Mouse (Mus musculus): ENCODE measurements around the gene Slc16a3.

Slc16a3 gene

DNA sequence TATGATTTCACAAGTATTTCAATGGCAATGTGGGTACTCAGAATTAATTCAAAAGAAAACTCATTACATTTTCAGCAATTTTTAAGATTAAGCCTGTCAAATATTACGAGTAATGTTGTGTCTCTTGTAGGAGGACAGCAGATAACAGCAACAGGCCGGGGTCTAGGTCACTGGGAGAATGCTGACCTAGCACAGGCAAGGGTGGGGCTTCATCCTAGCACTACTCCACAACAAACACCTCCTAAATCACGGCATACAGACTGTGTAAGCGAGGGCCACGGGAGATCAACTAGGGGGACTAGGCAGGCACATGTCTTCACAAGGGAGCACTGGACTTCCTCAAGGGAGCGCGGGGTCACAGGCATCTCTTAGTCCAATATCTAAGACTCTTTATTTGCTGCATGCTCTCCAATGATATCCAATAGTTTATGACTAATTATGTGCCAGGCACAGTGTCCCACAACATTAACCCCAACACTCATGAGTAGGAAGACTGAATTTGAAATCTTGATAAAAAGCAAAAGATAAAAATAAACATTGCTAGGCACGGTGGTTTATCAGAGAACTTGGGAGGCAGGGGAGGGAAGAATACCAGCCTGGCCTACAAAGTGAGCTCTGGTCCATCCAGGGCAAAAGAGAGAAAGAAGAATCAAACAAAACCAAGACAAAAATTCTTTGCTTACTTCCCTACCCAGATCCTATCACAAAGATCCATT lies 31.6 kb downstream of the Slc16a3 start:
- no peak for DNase-seq

DNA sequence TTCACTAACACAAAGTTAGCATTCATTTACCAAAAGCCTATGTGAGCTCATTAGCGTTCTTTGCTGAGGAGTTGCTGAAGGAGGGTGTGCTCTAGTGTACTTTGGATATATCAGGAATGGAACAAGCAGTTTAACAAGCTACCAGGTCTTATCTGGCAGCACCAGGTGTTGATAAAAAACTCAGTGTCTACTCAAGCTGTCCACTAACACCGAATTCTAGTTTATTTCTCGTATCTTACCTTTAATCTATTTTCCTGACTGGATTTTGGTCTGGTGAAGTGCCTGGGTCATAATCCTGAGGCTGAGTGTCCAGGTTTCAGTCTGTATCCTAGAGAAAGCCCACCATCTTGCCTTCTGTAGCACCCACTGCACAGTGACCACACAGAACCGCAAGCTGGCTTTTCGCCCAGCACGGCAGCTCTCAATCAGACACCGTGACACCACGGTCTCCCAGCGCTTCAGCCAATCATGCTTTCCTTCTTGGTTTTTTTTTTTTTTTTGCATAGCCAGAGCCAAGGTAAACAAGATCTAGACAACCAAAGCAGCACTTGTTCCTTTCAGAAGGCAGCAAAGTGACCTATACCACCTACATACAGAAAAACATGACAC lies 32.3 kb downstream of the Slc16a3 start:
- no peak for DNase-seq

DNA sequence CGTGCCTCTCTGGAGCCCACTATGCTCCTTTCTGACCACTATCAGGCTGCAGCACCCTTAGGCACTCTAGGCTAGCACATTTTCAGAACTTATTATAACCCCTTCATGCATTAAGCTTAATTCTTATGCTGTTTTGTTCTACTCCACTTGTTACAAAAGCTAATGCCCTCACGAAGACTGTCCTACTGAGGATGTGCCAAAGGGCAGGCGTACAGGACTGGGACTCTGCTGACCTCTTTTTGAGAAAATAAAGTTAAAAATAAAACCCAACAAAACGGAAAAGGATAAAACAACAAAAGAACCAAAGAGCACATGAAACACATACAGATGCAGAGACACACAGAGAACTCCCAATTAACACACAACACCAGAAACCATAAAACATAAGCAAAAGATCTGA lies 33.4 kb downstream of the Slc16a3 start:
- no peak for DNase-seq

DNA sequence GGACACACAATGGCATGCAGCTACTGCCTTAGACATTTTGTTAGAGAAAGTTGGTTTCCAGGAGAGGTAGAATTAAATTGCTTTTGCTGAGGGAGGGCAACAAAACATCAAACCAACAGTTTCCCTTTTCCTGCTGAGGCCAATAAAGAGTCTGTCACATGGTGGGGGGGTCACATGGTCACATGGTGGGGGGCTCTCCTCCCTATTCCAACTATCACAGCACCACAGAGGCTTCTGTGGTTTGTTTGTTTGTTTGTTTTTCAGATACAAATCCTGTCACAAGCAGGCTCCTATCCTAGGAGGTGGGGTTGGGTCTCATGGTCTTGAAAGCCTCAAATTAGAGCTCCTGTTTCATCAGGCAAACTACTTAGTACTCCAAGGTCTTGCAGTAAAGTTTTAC lies 34.2 kb downstream of the Slc16a3 start:
- no peak for DNase-seq

DNA sequence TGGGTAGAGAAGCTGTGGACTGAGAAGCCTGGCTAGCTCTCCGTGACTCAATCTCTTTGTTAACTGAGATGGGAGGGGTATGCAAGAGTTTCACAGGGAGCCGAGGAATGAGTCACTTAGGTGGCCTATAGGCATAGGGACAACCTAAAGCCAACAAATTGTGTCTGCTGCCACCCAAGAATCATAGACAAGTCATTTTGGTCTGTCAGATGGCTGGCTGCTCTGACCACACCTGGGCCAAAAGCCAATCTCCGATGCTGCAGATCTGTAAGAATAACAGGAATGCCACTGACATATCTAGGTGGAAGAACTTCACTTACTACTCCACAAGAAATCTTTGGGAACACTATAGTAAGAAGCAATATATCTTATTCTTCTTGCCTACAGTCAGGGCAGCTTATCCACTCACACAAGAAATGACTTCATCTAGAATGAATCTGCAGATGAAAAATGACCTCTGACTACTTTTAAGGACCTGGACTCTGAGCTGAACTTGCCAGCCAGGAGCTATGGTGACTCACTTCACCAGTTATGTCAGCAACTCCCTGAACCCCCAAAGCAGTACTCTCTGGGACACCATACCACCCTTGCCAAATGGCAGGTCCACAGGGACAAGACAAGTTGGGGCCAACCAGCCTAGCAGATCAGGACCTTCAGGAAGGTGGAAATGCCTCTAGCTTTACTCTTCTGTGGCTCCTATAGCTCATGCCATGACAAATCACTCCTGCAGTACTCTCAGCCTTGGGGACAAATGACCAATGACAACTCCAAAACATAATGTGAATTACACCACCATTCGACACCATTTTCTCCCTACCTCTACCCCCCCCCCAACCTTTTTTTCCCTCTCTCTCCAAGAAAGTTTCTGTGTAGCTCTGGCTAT lies 36.4 kb downstream of the Slc16a3 start:
- DNase-seq = no peak

DNA sequence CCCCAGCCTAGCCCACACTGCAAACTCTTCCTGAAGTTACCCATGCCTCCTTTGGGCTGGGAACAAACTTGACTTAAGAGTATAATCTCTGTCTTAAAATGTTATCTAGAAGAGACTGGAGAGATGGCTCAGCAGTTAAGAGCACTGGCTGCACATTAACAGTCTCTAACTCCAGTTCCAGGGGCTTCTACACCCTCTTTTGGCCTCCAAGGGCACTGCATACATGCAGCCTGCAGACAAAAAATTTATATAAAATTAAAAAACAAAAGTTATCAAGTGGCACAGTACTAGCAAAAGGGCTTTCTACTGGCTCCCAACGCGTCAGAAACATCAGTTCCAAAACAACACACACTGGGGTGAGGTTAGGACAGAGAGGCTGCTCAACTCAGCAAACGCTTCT lies 39.3 kb downstream of the Slc16a3 start:
- DNase-seq = peak; percentile 50

DNA sequence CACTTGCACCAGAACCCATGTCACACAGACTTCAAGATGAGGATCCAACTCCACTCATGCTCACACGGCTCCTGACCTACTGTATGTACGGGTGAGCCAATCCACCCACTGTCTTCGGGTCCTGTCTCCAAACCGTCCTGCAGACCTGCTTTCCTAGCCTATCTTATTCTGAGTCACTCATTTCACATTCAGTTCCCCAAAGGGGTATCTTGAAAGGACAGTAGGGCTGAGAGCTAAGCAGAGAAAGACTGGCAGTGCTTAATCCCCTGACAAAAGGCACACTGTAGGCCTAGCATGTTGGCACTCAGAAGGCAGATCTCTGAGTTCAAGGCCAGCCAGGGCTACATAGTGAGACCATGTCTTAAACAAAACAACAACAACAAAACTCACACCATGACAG lies 40.1 kb downstream of the Slc16a3 start:
- no peak for DNase-seq

DNA sequence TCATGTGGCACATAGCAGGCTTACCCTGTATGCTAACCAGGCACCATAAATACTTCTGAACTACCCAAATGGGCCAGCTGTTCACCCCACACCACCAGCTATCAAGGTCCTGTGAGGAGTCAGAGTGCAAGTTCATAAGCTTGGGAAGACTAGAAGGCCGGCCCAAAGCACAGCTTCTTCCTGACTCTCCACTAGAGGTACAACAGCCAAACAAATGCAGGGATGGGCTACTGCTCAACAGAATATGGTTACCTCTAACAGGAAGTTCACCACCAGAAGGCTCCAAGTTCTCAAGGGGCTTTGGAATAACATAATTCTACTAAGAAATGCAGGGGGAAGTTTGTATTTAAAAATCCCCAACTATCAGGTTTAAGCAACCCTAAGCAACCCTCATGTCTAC lies 41.2 kb downstream of the Slc16a3 start:
- no peak for DNase-seq

DNA sequence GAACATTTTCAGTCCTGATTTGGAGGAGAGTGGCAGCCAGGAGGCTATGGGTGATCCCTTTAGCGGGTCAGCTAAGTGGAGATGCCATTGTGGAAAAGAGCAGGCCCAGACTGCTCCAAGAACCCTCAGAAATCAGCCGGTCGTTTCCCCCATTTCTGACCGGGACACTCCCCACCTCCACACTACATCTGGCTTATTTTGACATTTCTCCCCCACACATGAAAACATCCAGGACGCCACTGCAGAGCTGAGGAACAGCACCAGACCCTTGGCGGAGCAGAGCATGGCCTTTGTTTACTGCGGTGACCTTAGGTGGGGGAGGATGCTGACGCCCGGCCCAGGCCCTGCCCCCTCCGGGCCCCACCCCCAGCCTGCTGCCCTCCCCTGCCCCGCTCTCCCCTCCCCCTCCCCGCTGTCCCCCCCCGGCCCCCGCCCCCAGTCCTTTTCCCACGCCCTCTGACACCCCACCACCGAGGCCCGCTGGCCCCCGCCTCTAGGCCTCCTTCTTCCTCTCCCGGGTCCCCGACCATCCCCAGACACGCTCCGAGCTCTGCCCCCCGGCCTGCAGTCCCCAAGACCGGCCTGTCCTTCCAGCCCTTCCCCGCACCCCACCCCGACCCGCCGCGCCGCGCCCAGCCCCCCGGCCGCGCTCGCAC lies 42.0 kb downstream of the Slc16a3 start:
- DNase-seq = peak; percentile 64

DNA sequence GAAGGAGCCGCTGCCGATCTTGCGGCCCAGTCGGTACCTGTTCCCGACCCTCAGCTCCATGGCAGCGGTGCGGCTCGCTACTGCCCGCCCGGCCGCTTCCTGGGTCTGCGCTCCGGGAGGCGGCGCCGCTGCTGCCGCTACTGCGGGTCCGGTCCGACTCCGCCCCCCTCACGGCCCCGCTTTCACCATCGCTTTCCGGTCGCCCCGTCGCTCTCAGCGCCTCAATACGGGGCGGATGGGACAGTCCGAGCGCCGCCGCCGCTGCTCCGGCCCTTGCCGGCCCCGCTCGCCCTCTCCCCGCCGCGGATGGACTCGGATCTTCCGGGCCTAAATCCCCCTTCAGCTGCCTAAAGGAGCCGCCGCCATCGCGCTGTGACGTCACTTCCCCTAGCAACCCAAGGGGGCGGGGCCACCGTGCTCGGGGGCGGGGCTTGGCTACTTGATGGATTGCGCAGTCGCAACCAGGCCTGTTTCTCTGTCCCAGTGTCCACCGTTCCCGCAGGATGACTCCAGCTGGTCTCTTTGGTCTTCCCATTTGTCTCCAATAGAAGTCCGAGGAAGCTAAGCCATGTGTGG lies 42.8 kb downstream of the Slc16a3 start, which contains the start of gene Csnk1d:
Gene Csnk1d (minus strand): TSS at position 380 of the 576 bp plus-strand sequence.
- DNase-seq = peak; percentile 100

DNA sequence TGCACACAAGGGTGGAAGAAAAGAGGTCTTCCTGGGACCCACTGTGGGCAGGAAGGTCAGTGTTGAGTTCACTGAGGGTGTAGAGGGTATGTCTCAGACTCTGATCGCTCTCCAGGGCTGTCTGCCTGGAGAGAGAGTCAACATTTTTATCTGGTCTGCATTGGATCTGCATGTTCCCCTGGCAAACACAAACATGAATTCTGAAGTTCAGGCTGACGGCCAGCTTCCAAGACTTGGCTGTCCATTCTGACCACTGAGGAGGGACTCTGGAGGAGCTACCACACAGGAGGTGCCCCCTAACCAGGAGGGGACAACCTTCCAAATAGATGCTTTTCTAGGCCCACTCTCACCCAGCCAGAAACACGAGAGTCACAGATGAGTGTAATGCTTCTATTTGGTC lies 43.5 kb downstream of the Slc16a3 start:
- DNase-seq = no peak

DNA sequence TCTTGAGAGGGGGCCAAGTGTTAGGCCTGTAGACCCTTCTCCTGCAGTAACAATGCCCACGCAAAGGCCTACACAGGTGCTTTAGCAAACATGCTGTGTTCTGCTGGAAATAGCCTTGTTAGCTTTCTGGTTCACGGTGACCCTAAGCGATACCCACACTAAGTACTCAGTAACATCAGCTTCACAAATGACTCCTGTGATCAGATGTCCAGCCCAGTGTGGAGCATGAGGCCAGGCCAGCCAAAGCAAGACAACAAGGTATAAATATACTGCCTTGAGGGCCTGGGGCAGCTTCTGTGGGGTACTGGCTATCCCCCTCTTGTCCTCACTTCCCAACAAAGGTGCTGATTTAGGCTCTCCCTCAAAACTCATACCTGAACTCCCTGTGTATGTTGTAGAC lies 44.8 kb downstream of the Slc16a3 start:
- DNase-seq = no peak

DNA sequence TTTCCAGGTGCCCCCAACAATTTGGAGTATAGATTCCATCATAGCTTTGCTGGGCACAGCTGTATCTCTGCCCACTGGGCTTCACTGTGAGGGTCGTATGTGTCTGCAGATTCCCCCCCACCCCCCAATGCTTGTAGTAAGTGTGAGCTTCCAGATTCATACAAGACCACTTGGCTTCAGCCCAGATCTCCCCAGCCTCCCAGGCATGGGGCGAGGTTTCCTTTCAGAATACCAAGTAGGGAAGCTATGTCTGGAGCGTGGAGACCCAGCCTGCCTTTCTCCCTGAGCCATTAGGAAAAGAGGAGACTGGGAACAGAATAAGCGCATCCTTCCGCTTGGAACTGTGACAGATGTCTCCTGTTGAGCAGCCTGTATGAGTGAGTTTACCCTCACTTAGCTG lies 45.3 kb downstream of the Slc16a3 start:
- DNase-seq = no peak

DNA sequence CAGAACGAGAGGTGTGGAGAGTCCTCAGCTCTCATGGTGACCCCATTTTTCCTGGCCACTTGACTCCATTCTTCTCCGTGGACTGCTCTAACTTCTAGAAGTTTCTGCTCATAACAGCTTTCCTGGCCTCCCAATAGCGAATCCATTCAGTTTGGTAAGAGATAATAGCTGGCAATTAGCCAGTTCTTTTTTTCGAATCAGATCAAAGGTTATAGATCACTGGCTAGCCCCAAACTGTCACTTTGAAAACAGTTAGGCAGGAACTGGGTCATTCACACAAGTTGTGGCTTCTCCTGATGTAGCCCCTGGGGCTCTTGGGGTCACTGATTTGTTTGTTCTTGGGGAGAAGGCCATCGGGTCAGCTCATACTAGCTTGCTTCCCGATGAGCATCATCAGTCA lies 46.5 kb downstream of the Slc16a3 start:
- no peak for DNase-seq

DNA sequence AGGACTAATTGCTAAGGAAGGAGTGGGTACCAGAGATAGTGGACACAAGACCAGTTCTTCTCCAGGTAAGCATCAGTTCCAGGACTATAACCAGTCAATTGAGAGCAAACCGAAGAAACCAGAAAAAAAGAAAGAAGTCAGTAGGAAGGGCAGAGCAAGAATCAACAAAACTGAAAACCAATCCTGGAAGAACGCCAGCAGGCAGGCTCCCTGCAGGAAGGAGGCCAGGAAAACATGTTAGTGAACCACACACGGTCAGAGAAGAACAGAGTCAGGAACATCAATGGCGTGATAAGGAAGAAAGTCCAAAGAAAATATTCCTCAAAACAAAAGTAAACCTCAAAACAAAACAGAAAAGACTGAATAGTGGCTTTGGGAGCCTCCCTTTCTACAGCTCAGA lies 53.7 kb downstream of the Slc16a3 start:
- DNase-seq = no peak

DNA sequence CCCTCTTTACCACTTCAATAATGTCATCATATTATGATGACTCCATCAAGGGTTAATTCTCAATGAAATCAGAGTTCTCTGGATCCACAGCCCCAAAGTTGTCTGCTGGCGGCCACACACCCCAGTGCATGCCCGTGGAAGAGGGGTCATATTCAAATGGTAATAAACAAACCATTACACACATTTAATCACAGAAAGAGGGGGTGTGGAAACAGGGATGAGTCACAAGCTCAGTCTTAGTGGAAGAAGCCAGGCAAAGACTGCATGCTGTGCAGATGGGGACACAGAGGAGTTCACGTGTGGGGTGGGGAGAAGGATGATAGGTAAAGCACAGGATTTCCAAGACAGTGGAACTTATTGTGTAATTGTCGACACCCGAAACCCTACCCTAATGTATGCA lies 56.0 kb downstream of the Slc16a3 start:
- no peak for DNase-seq

DNA sequence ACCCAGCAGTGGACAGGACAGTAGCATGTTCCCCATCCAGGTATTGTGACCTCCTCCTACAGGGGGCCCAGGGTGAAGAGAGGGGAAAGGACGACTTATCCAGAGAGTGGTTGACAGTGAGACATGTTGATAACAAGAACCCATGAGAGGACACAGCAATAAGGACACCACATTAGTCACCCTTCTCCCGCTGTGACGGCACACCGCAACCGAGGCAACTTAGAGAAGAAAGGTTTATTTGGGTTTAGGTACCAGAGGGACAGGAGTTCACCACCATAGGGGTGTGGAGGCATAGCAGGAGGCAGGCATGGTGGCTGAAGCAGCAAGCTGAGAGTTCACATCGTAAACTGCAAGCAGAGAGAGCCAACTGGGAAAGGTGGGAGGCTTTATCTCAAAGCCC lies 57.9 kb downstream of the Slc16a3 start:
- DNase-seq = no peak

DNA sequence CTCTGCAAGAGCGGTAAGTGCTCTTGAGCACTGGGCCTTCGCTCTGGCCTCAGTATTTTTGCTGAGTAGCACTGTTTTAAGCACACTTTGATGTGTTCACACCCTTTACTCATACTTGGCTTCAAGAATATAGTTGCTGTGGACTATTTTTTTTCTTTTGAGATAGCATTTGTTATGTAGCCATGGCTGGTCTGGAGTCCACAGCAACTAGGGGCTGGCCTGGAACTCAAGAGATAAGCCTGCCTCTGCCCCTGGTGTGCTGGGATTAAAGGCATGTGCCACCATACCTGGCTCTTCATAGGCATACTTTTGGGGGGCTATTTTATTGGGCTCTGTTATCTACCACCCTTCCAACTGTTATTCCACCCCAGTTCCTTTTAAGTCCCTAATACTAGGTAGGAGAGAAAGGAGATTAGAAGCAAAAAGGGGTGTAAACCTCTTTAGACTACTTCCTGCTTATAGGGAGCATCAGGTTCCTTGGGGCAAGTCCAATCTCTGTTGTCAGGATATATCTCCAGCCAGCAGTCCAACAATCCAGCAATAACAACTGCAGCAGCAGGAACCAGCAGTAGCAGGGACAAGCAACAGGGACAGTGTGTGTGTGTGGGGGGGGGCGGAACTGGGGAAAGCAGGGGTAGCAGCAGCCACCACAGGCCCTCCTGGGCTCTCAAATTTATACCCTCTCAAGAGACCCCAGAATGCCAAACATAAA lies 61.9 kb downstream of the Slc16a3 start:
- DNase-seq = no peak

Data from thymus, postnatal 4 days (tissue).